Mouse (Mus musculus): Measurements from ENCODE around the gene Mxra7. TPM values are rescaled to one million over a fixed set of nuclear protein-coding genes. Genes with fewer than 3 reads are reported as not detected.

Gene Mxra7
- 126 TPM for polyA plus RNA-seq (2012; fragmentation: generic; extraction: Trizol)

- Histone ChIP-seq H3K79me2 (ENCODE audit: control insufficient read depth, insufficient read depth) (peaks cover 52% of the 10 kb centered on the region), H3K27me3 (ENCODE audit: control insufficient read depth, insufficient read depth, insufficient read length) (no peaks in the 10 kb centered on the region), H3K4me2 (ENCODE audit: low read depth) (peak within 1 kb of the TSS; percentile 90), H3K4me3 (peak within 1 kb of the TSS; percentile 61), H3ac (ENCODE audit: control insufficient read depth, insufficient read length) (peak within 1 kb of the TSS; percentile 59), H3K36me3 (ENCODE audit: control insufficient read depth, insufficient read depth) (no peaks in the 10 kb centered on the region)
- TF ChIP-seq MAX (IDR thresholded peaks at IDR 0.05; ENCODE audit: low read depth): no peak
- peak; percentile 99 for TF ChIP-seq POLR2A (IDR thresholded peaks at IDR 0.05; ENCODE audit: insufficient read length, low read depth)
- peak; percentile 27 for TF ChIP-seq TCF3 (IDR thresholded peaks at IDR 0.05; ENCODE audit: insufficient read length, low read depth)
- no peak for TF ChIP-seq SRF (IDR thresholded peaks at IDR 0.05; ENCODE audit: control insufficient read depth, insufficient read length, low read depth)
- no peak for TF ChIP-seq TCF12 (IDR thresholded peaks at IDR 0.05; ENCODE audit: insufficient read depth, poor library complexity, severe bottlenecking)
- TF ChIP-seq USF1 (IDR thresholded peaks at IDR 0.05; ENCODE audit: low read depth): no peak
- no peak for TF ChIP-seq MYOD1 (IDR thresholded peaks at IDR 0.05; ENCODE audit: control insufficient read depth in 1 of 3, insufficient read length in 2 of 3, low read depth in 2 of 3)
- no peak for TF ChIP-seq CEBPB (IDR thresholded peaks at IDR 0.05; ENCODE audit: insufficient read depth, poor library complexity, severe bottlenecking)
- no peak for TF ChIP-seq E2F4 (IDR thresholded peaks at IDR 0.05; ENCODE audit: insufficient read depth)
- TF ChIP-seq POLR2AphosphoS2 (IDR thresholded peaks at IDR 0.05; ENCODE audit: insufficient read length, low read depth): peak; percentile 99
- peak in 1 of 3 experiments; percentile 24 for TF ChIP-seq MYOG (IDR thresholded peaks at IDR 0.05; ENCODE audit: control insufficient read depth in 1 of 3, insufficient read depth in 1 of 3, insufficient read length in 2 of 3, low read depth in 2 of 3)
- no peak for TF ChIP-seq REST (IDR thresholded peaks at IDR 0.05; ENCODE audit: insufficient read depth, insufficient read length)
Measured at GRCm38 (mm10) chr11:116827534-116828165, at the start of gene Mxra7. Mxra7 (minus strand) TSS chr11:116828046.

GRCm38 (mm10) chr11:116873987-116874386 lies 46.1 kb upstream of the Mxra7 start:
- Histone ChIP-seq H3K4me3 (no peak overlapping the region), H3K4me2 (ENCODE audit: low read depth) (no peak overlapping the region), H3K36me3 (ENCODE audit: control insufficient read depth, insufficient read depth) (peaks cover 13% of the 10 kb centered on the region), H3K27me3 (ENCODE audit: control insufficient read depth, insufficient read depth, insufficient read length) (no peaks in the 10 kb centered on the region), H3ac (ENCODE audit: control insufficient read depth, insufficient read length) (no peak overlapping the region), H3K79me2 (ENCODE audit: control insufficient read depth, insufficient read depth) (no peaks in the 10 kb centered on the region)
- TF ChIP-seq TCF12 (IDR thresholded peaks at IDR 0.05; ENCODE audit: insufficient read depth, poor library complexity, severe bottlenecking): no peak
- no peak for TF ChIP-seq POLR2A (IDR thresholded peaks at IDR 0.05; ENCODE audit: insufficient read length, low read depth)
- TF ChIP-seq MYOG (IDR thresholded peaks at IDR 0.05; ENCODE audit: control insufficient read depth in 1 of 3, insufficient read depth in 1 of 3, insufficient read length in 2 of 3, low read depth in 2 of 3): no peak
- TF ChIP-seq REST (IDR thresholded peaks at IDR 0.05; ENCODE audit: insufficient read depth, insufficient read length): no peak
- TF ChIP-seq SRF (IDR thresholded peaks at IDR 0.05; ENCODE audit: control insufficient read depth, insufficient read length, low read depth): no peak
- TF ChIP-seq E2F4 (IDR thresholded peaks at IDR 0.05; ENCODE audit: insufficient read depth): no peak
- no peak for TF ChIP-seq POLR2AphosphoS2 (IDR thresholded peaks at IDR 0.05; ENCODE audit: insufficient read length, low read depth)
- TF ChIP-seq CEBPB (IDR thresholded peaks at IDR 0.05; ENCODE audit: insufficient read depth, poor library complexity, severe bottlenecking): no peak
- TF ChIP-seq MAX (IDR thresholded peaks at IDR 0.05; ENCODE audit: low read depth): no peak
- TF ChIP-seq USF1 (IDR thresholded peaks at IDR 0.05; ENCODE audit: low read depth): no peak

GRCm38 (mm10) chr11:116871538-116871937 lies 43.7 kb upstream of the Mxra7 start:
- TF ChIP-seq CEBPB (IDR thresholded peaks at IDR 0.05; ENCODE audit: insufficient read depth, poor library complexity, severe bottlenecking) (no peak), SRF (IDR thresholded peaks at IDR 0.05; ENCODE audit: control insufficient read depth, insufficient read length, low read depth) (no peak), TCF12 (IDR thresholded peaks at IDR 0.05; ENCODE audit: insufficient read depth, poor library complexity, severe bottlenecking) (peak; percentile 71), MYOD1 (IDR thresholded peaks at IDR 0.05; ENCODE audit: control insufficient read depth in 1 of 3, insufficient read length in 2 of 3, low read depth in 2 of 3) (peak; percentile 26 to 89 (median 87)), MAX (IDR thresholded peaks at IDR 0.05; ENCODE audit: low read depth) (no peak), REST (IDR thresholded peaks at IDR 0.05; ENCODE audit: insufficient read depth, insufficient read length) (no peak), MYOG (IDR thresholded peaks at IDR 0.05; ENCODE audit: control insufficient read depth in 1 of 3, insufficient read depth in 1 of 3, insufficient read length in 2 of 3, low read depth in 2 of 3) (peak; percentile 77 to 87 (median 79)), POLR2A (IDR thresholded peaks at IDR 0.05; ENCODE audit: insufficient read length, low read depth) (no peak), E2F4 (IDR thresholded peaks at IDR 0.05; ENCODE audit: insufficient read depth) (no peak), POLR2AphosphoS2 (IDR thresholded peaks at IDR 0.05; ENCODE audit: insufficient read length, low read depth) (no peak), USF1 (IDR thresholded peaks at IDR 0.05; ENCODE audit: low read depth) (no peak), TCF3 (IDR thresholded peaks at IDR 0.05; ENCODE audit: insufficient read length, low read depth) (peak; percentile 74)
- Histone ChIP-seq H3K36me3 (ENCODE audit: control insufficient read depth, insufficient read depth) (peaks cover 13% of the 10 kb centered on the region), H3K4me3 (no peak overlapping the region), H3K4me2 (ENCODE audit: low read depth) (peak overlapping the region; percentile 5), H3ac (ENCODE audit: control insufficient read depth, insufficient read length) (no peak overlapping the region), H3K79me2 (ENCODE audit: control insufficient read depth, insufficient read depth) (no peaks in the 10 kb centered on the region), H3K27me3 (ENCODE audit: control insufficient read depth, insufficient read depth, insufficient read length) (no peaks in the 10 kb centered on the region)

- Histone ChIP-seq H3K27me3 (ENCODE audit: control insufficient read depth, insufficient read depth, insufficient read length) (no peaks in the 10 kb centered on the region), H3K36me3 (ENCODE audit: control insufficient read depth, insufficient read depth) (peaks cover 13% of the 10 kb centered on the region), H3K79me2 (ENCODE audit: control insufficient read depth, insufficient read depth) (no peaks in the 10 kb centered on the region), H3ac (ENCODE audit: control insufficient read depth, insufficient read length) (no peak overlapping the region), H3K4me2 (ENCODE audit: low read depth) (no peak overlapping the region), H3K4me3 (no peak overlapping the region)
- no peak for TF ChIP-seq E2F4 (IDR thresholded peaks at IDR 0.05; ENCODE audit: insufficient read depth)
- no peak for TF ChIP-seq SRF (IDR thresholded peaks at IDR 0.05; ENCODE audit: control insufficient read depth, insufficient read length, low read depth)
- TF ChIP-seq MYOD1 (IDR thresholded peaks at IDR 0.05; ENCODE audit: control insufficient read depth in 1 of 3, insufficient read length in 2 of 3, low read depth in 2 of 3): no peak
- no peak for TF ChIP-seq TCF12 (IDR thresholded peaks at IDR 0.05; ENCODE audit: insufficient read depth, poor library complexity, severe bottlenecking)
- TF ChIP-seq MYOG (IDR thresholded peaks at IDR 0.05; ENCODE audit: control insufficient read depth in 1 of 3, insufficient read depth in 1 of 3, insufficient read length in 2 of 3, low read depth in 2 of 3): no peak
- no peak for TF ChIP-seq MAX (IDR thresholded peaks at IDR 0.05; ENCODE audit: low read depth)
- TF ChIP-seq TCF3 (IDR thresholded peaks at IDR 0.05; ENCODE audit: insufficient read length, low read depth): no peak
Measured at GRCm38 (mm10) chr11:116869641-116870040, 41.8 kb upstream of the Mxra7 start.
